Mouse (Mus musculus): ENCODE measurements around the gene Traip. TPM values are rescaled to one million over a fixed set of nuclear protein-coding genes. Genes with fewer than 3 reads are reported as not detected.

Traip gene
- 26.8 and 31.5 TPM in 2 replicates for polyA plus RNA-seq (2015; fragmentation: Nextera tagmentation; extraction: Ambion mirVana)

- Histone ChIP-seq H3K27me3 (no peaks in the 10 kb centered on the region), H3K36me3 (no peaks in the 10 kb centered on the region), H3K4me1 (peaks cover 21% of the 10 kb centered on the region), H3K4me3 (peak within 1 kb of the TSS; percentile 68), H3K9me3 (no peaks in the 10 kb centered on the region), H3K27ac (peak within 1 kb of the TSS; percentile 73), H3K4me2 (peak within 1 kb of the TSS; percentile 73), H3K9ac (peak within 1 kb of the TSS; percentile 63)
- WGBS: 87% methylated on average over 10 of the region's 10 CpGs
- ATAC-seq (ENCODE audit: borderline replicate concordance, extremely low read depth, low FRiP score, low TSS enrichment): no peak
These were observed at the start of gene Traip for GRCm38 (mm10) chr9:107949922-107950235. TSS of gene Traip (plus strand) at chr9:107950136.

GRCm38 (mm10) chr9:107900840-107901626 lies 48.9 kb upstream of the Traip start:
- 0 out of 2 replicates have a peak, but pooled peaks have one; percentile 19 for ATAC-seq (ENCODE audit: borderline replicate concordance, extremely low read depth, low FRiP score, low TSS enrichment)
- peaks cover 6% of the 10 kb centered on the region for H3K4me1 ChIP-seq
- H3K9ac ChIP-seq: peak overlapping the region; percentile 15
- peak overlapping the region; percentile 27 for H3K4me3 ChIP-seq
- H3K27ac ChIP-seq: no peak overlapping the region
- H3K36me3 ChIP-seq: no peaks in the 10 kb centered on the region; the same call in 1 of the 2 replicates
- no peaks in the 10 kb centered on the region for H3K9me3 ChIP-seq
- peak overlapping the region; percentile 59 for H3K4me2 ChIP-seq
- H3K27me3 ChIP-seq: peaks cover 12% of the 10 kb centered on the region; the same call in 1 of the 2 replicates
- 9% methylated on average over 44 of the region's 44 CpGs for WGBS

GRCm38 (mm10) chr9:107901627-107901914 lies 48.4 kb upstream of the Traip start:
- H3K36me3 ChIP-seq: no peaks in the 10 kb centered on the region; the same call in 1 of the 2 replicates
- H3K27ac ChIP-seq: no peak overlapping the region
- H3K9me3 ChIP-seq: no peaks in the 10 kb centered on the region
- 20% methylated on average over 17 of the region's 17 CpGs for WGBS
- H3K4me3 ChIP-seq: peak overlapping the region; percentile 27; the same call in 1 of the 2 replicates
- H3K9ac ChIP-seq: no peak overlapping the region
- H3K4me1 ChIP-seq: peaks cover 11% of the 10 kb centered on the region
- peaks cover 12% of the 10 kb centered on the region; the same call in 1 of the 2 replicates for H3K27me3 ChIP-seq
- ATAC-seq (ENCODE audit: borderline replicate concordance, extremely low read depth, low FRiP score, low TSS enrichment): no peak
- peak overlapping the region; percentile 59 for H3K4me2 ChIP-seq

- Histone ChIP-seq H3K36me3 (no peaks in the 10 kb centered on the region), H3K4me2 (no peak overlapping the region), H3K4me1 (peaks cover 37% of the 10 kb centered on the region), H3K4me3 (no peak overlapping the region), H3K9ac (no peak overlapping the region), H3K27me3 (peaks cover 22% of the 10 kb centered on the region), H3K9me3 (no peaks in the 10 kb centered on the region), H3K27ac (peak overlapping the region; percentile 47; the same call in 1 of the 2 replicates)
- WGBS: 1% methylated on average over 4 of the region's 4 CpGs
- ATAC-seq (ENCODE audit: borderline replicate concordance, extremely low read depth, low FRiP score, low TSS enrichment): peak; percentile 19; the same call in 1 of the 2 replicates
These were observed 45.2 kb upstream of the Traip start for GRCm38 (mm10) chr9:107904726-107905125.

GRCm38 (mm10) chr9:107906252-107906966 lies 43.5 kb upstream of the Traip start, which contains the start of gene Mst1r:
TSS of gene Mst1r (plus strand) at chr9:107906873.
- ATAC-seq (ENCODE audit: borderline replicate concordance, extremely low read depth, low FRiP score, low TSS enrichment): peak; percentile 69
- Histone ChIP-seq H3K4me3 (peak within 1 kb of the TSS; percentile 46), H3K9me3 (no peaks in the 10 kb centered on the region), H3K27me3 (peaks cover 10% of the 10 kb centered on the region), H3K36me3 (no peaks in the 10 kb centered on the region), H3K4me2 (peak within 1 kb of the TSS; percentile 87), H3K27ac (peak within 1 kb of the TSS; percentile 45; the same call in 1 of the 2 replicates), H3K4me1 (peaks cover 43% of the 10 kb centered on the region), H3K9ac (peak within 1 kb of the TSS; percentile 37)
- 18% methylated on average over 19 of the region's 19 CpGs for WGBS

- Histone ChIP-seq H3K4me2 (peak overlapping the region; percentile 87), H3K27me3 (peaks cover 10% of the 10 kb centered on the region), H3K9ac (peak overlapping the region; percentile 37), H3K9me3 (no peaks in the 10 kb centered on the region), H3K36me3 (no peaks in the 10 kb centered on the region), H3K4me1 (peaks cover 43% of the 10 kb centered on the region), H3K27ac (0 out of 2 replicates have a peak overlapping the region, but pooled peaks have one; percentile 45), H3K4me3 (peak overlapping the region; percentile 46)
- WGBS: 45% methylated on average over 31 of the region's 31 CpGs
- ATAC-seq (ENCODE audit: borderline replicate concordance, extremely low read depth, low FRiP score, low TSS enrichment): no peak
These were observed 42.8 kb upstream of the Traip start for GRCm38 (mm10) chr9:107906967-107907800.

- Histone ChIP-seq H3K4me1 (peaks cover 43% of the 10 kb centered on the region), H3K27ac (0 out of 2 replicates have a peak overlapping the region, but pooled peaks have one; percentile 7), H3K9me3 (no peaks in the 10 kb centered on the region), H3K4me3 (peak overlapping the region; percentile 46), H3K36me3 (no peaks in the 10 kb centered on the region), H3K27me3 (peaks cover 10% of the 10 kb centered on the region), H3K9ac (peak overlapping the region; percentile 20; the same call in 1 of the 2 replicates), H3K4me2 (peak overlapping the region; percentile 87)
- WGBS: 53% methylated on average over 14 of the region's 14 CpGs
- ATAC-seq (ENCODE audit: borderline replicate concordance, extremely low read depth, low FRiP score, low TSS enrichment): no peak
These were observed 42.2 kb upstream of the Traip start for GRCm38 (mm10) chr9:107907801-107908120.

- Histone ChIP-seq H3K4me3 (peak overlapping the region; percentile 46), H3K27me3 (peaks cover 10% of the 10 kb centered on the region), H3K4me2 (peak overlapping the region; percentile 87), H3K4me1 (peaks cover 43% of the 10 kb centered on the region), H3K9ac (peak overlapping the region; percentile 13; the same call in 1 of the 2 replicates), H3K27ac (peak overlapping the region; percentile 45), H3K9me3 (no peaks in the 10 kb centered on the region), H3K36me3 (no peaks in the 10 kb centered on the region)
- 31% methylated on average over 18 of the region's 18 CpGs for WGBS
- ATAC-seq (ENCODE audit: borderline replicate concordance, extremely low read depth, low FRiP score, low TSS enrichment): no peak
These were observed 41.4 kb upstream of the Traip start for GRCm38 (mm10) chr9:107908410-107909158.

GRCm38 (mm10) chr9:107910025-107910769 lies 39.7 kb upstream of the Traip start:
- H3K9me3 ChIP-seq: no peaks in the 10 kb centered on the region
- no peak overlapping the region for H3K4me3 ChIP-seq
- peaks cover 40% of the 10 kb centered on the region for H3K4me1 ChIP-seq
- H3K36me3 ChIP-seq: no peaks in the 10 kb centered on the region
- 73% methylated on average over 15 of the region's 15 CpGs for WGBS
- no peak overlapping the region for H3K9ac ChIP-seq
- peaks cover 10% of the 10 kb centered on the region for H3K27me3 ChIP-seq
- no peak overlapping the region for H3K27ac ChIP-seq
- no peak for ATAC-seq (ENCODE audit: borderline replicate concordance, extremely low read depth, low FRiP score, low TSS enrichment)
- 0 out of 2 replicates have a peak overlapping the region, but pooled peaks have one; percentile 16 for H3K4me2 ChIP-seq

GRCm38 (mm10) chr9:107914764-107915420 lies 35.0 kb upstream of the Traip start:
- Histone ChIP-seq H3K4me2 (no peak overlapping the region), H3K4me3 (no peak overlapping the region), H3K27ac (no peak overlapping the region), H3K27me3 (no peaks in the 10 kb centered on the region), H3K9ac (no peak overlapping the region), H3K36me3 (no peaks in the 10 kb centered on the region), H3K4me1 (peaks cover 7% of the 10 kb centered on the region; the same call in 1 of the 2 replicates), H3K9me3 (no peaks in the 10 kb centered on the region)
- 66% methylated on average over 16 of the region's 16 CpGs for WGBS
- ATAC-seq (ENCODE audit: borderline replicate concordance, extremely low read depth, low FRiP score, low TSS enrichment): no peak

All from lung, embryonic 15.5 days (tissue).